Mouse (Mus musculus) midbrain, embryonic 15.5 days (tissue): ENCODE results near the gene Etfbkmt. TPM values are rescaled to one million over a fixed set of nuclear protein-coding genes. Genes with fewer than 3 reads are reported as not detected.
"Not testable (repeated sequence)": the region's sequence is repeated elsewhere in the genome, so short reads cannot be mapped to it uniquely, and the experiment has no call there.

ENCODE experiments used
- ATAC-seq: fragments of 200-750 bp; cut with Nextera tagmentation; replicated peaks from 2 replicates; pipeline ENCODE4 v1.8.0; 2017; ENCODE audit warnings: moderate TSS enrichment
- H3K27ac ChIP-seq: fragments of 300-500 bp; sonication (generic); 2 replicates; pipeline ENCODE4 v1.5.1; 2015; ENCODE audit warnings: mild to moderate bottlenecking, inconsistent platforms
- H3K27me3 ChIP-seq: fragments of 300-500 bp; sonication (generic); replicated peaks from 2 replicates; pipeline ENCODE4 v1.6.1; 2015; ENCODE audit warnings: inconsistent platforms
- H3K36me3 ChIP-seq: fragments of 300-500 bp; sonication (generic); replicated peaks from 2 replicates; pipeline ENCODE4 v1.6.1; 2015; ENCODE audit warnings: inconsistent platforms
- H3K4me1 ChIP-seq: fragments of 300-500 bp; sonication (generic); 2 replicates; pipeline ENCODE4 v1.6.1; 2015; ENCODE audit warnings: inconsistent platforms
- H3K4me2 ChIP-seq: fragments of 300-500 bp; sonication (generic); 2 replicates; pipeline ENCODE4 v1.6.1; 2015; ENCODE audit warnings: inconsistent platforms, mild to moderate bottlenecking, moderate library complexity
- H3K4me3 ChIP-seq: fragments of 300-500 bp; sonication (generic); 2 replicates; pipeline ENCODE4 v1.5.1; 2015; ENCODE audit warnings: mild to moderate bottlenecking, inconsistent platforms
- H3K9ac ChIP-seq: fragments of 300-500 bp; sonication (generic); 2 replicates; pipeline ENCODE4 v1.6.1; 2015; ENCODE audit warnings: mild to moderate bottlenecking, inconsistent platforms
- H3K9me3 ChIP-seq: fragments of 300-500 bp; sonication (generic); 2 replicates; pipeline ENCODE4 v1.6.1; 2016; ENCODE audit warnings: inconsistent platforms
- WGBS: fragments of 180-500 bp; shearing (Covaris S2); methylation state at CpG from one replicate; pipeline ENCODE4 v1.1.7; 2015; ENCODE audit warnings: mixed read lengths; 5-methylcytosine and 5-hydroxymethylcytosine counted together
- polyA plus RNA-seq: library from polyadenylated mRNA; unstranded; fragments of >200 nt; fragmentation: Nextera tagmentation; extraction: Ambion mirVana; gene quantifications from 2 replicates; pipeline ENCODE4 v1.2.1, GENCODE M21; 2015

The Etfbkmt gene
- polyA plus RNA-seq, 1 experiment from 2014 or later: 6.8 TPM

DNA sequence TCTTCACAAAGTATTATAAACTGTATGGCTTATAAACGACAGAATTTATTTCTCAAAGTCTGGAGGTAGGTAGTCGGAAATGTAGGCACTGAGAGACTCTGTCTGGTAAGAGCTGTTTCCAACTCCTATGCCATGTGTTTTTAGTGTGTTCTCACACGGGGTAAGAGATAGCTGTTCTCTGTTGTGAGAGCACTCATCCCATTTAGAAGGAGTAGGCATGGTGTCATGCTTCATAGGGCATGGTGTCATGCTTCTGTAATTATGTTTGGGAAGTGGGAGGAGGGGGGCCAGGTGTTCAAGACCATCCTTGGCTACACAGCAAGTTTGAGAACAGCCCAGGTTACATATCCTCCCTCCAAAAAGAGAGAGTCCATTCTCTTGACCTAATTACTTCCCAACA, 32.0 kb upstream of the Etfbkmt start:
- H3K9ac ChIP-seq: no peak overlapping the region
- H3K9me3 ChIP-seq: no peaks in the 10 kb centered on the region
- 79% methylated on average over 3 of the region's 3 CpGs for WGBS
- H3K4me2 ChIP-seq: no peak overlapping the region
- no peaks in the 10 kb centered on the region for H3K4me1 ChIP-seq
- H3K4me3 ChIP-seq: no peak overlapping the region
- no peak overlapping the region for H3K27ac ChIP-seq
- H3K36me3 ChIP-seq: no peaks in the 10 kb centered on the region
- ATAC-seq: no peak
- no peaks in the 10 kb centered on the region for H3K27me3 ChIP-seq

GRCm38 (mm10) chr6:149108909-149109308, 30.7 kb upstream of the Etfbkmt start:
- Histone ChIP-seq H3K9ac (no peak overlapping the region), H3K4me2 (no peak overlapping the region), H3K4me1 (no peaks in the 10 kb centered on the region), H3K27ac (no peak overlapping the region), H3K27me3 (no peaks in the 10 kb centered on the region), H3K4me3 (no peak overlapping the region), H3K36me3 (no peaks in the 10 kb centered on the region), H3K9me3 (no peaks in the 10 kb centered on the region)
- WGBS: 79% methylated on average over 2 of the region's 2 CpGs
- ATAC-seq: no peak

GRCm38 (mm10) chr6:149116992-149117391, 22.7 kb upstream of the Etfbkmt start:
- Histone ChIP-seq H3K9ac (no peak overlapping the region), H3K4me2 (no peak overlapping the region)

DNA sequence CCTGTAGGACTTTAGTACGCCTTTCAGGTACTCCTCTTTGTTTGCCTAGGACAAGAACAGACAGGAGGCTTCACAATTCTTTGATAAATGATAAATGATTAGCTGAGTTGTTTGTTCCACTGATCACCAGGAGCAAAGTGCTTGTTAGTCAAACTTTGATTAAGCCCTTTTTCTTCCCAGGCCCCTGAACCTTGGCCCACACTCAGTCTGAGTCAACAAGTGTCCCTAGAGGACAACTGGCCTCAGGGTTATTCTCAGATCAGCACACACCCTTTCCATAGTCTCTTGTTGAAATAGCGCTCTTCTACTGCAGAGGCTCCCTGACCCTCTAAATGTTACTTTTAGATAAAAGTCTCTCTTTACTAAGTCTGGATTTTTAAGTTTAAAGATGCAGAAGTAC, 20.7 kb upstream of the Etfbkmt start:
- no peak overlapping the region for H3K27ac ChIP-seq
- H3K9ac ChIP-seq: no peak overlapping the region
- H3K4me3 ChIP-seq: no peak overlapping the region
- H3K27me3 ChIP-seq: no peaks in the 10 kb centered on the region
- H3K4me1 ChIP-seq: no peaks in the 10 kb centered on the region
- no peak for ATAC-seq
- no peaks in the 10 kb centered on the region for H3K9me3 ChIP-seq
- 74% methylated on average over 2 of the region's 2 CpGs for WGBS
- H3K36me3 ChIP-seq: no peaks in the 10 kb centered on the region
- no peak overlapping the region for H3K4me2 ChIP-seq

More at GRCm38 (mm10) chr6:149116992-149117391, 22.7 kb upstream of the Etfbkmt start:
- Histone ChIP-seq H3K27me3 (no peaks in the 10 kb centered on the region), H3K36me3 (no peaks in the 10 kb centered on the region), H3K4me3 (no peak overlapping the region), H3K27ac (no peak overlapping the region), H3K4me1 (no peaks in the 10 kb centered on the region), H3K9me3 (no peaks in the 10 kb centered on the region)
- no peak for ATAC-seq

GRCm38 (mm10) chr6:149119853-149120252, 19.8 kb upstream of the Etfbkmt start:
- H3K9me3 ChIP-seq: no peaks in the 10 kb centered on the region
- no peak overlapping the region for H3K4me3 ChIP-seq
- H3K4me1 ChIP-seq: no peaks in the 10 kb centered on the region
- H3K27ac ChIP-seq: no peak overlapping the region
- no peak overlapping the region for H3K4me2 ChIP-seq
- H3K9ac ChIP-seq: no peak overlapping the region
- H3K27me3 ChIP-seq: no peaks in the 10 kb centered on the region
- peak; percentile 75 for ATAC-seq
- no peaks in the 10 kb centered on the region for H3K36me3 ChIP-seq
- WGBS: 41% methylated on average over 2 of the region's 2 CpGs

DNA sequence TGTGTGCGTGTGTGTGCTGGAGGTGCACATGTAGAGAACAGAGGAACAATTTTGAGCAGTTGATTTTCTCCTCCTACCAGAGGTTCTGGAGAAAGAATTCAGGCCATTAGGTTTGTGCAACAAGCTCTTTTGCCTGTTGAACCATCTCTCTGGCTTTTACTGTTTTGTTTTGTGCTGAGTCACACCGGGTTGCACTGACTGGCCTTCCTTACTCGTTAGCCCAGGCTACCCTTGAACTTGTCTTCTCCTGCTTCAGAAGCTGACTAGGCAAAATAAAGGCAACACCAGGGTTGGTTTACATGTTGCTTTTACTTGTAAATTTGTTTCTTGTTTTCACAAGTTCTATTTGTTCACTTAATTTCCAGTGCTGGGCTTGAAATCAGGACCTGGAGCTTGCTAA, 16.6 kb upstream of the Etfbkmt start:
- Histone ChIP-seq H3K27ac (no peak overlapping the region), H3K4me2 (no peak overlapping the region), H3K4me1 (no peaks in the 10 kb centered on the region), H3K36me3 (no peaks in the 10 kb centered on the region), H3K4me3 (no peak overlapping the region), H3K9ac (no peak overlapping the region), H3K27me3 (no peaks in the 10 kb centered on the region), H3K9me3 (no peaks in the 10 kb centered on the region)
- WGBS: 87% methylated on average over 3 of the region's 3 CpGs
- ATAC-seq: no peak

DNA sequence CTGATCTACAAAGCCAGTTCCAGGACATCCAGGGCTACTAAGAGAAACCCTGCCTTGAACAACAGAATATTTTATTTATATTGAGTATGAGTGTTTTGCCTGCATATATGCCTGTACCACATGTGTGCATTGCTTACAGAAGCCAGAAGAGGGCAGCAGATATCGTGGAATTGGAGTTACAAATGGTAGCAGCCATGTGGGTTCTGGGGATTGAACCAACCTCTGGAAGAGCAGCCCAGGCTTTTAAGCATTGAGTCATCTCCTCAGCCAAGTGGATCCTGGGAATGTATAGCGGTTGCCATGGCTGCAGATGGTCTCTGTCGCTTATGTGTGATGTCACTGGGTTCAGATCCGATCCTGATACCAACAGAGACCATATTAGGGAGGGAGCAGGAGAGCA, 13.0 kb upstream of the Etfbkmt start:
- Histone ChIP-seq H3K27ac (no peak overlapping the region), H3K9ac (no peak overlapping the region), H3K27me3 (no peaks in the 10 kb centered on the region), H3K4me2 (no peak overlapping the region), H3K4me3 (no peak overlapping the region), H3K9me3 (no peaks in the 10 kb centered on the region), H3K36me3 (no peaks in the 10 kb centered on the region), H3K4me1 (no peaks in the 10 kb centered on the region)
- no peak for ATAC-seq
- 65% methylated on average over 4 of the region's 4 CpGs for WGBS

DNA sequence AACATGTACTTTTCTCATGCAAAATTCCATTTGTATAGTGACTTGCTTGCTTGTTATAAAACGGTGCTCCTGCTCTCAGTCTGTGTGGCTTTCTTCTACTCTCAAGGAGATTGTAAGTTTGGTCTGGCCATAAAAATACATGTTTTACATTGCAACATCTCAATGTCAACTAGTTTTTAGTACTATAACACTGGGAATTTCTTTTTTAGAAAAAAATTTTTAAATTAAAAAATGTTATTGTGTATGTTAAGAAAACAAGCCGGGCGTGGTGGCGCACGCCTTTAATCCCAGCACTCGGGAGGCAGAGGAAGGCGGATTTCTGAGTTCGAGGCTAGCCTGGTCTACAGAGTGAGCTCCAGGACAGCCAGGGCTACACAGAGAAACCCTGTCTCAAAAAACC, 9.8 kb upstream of the Etfbkmt start, which contains the start of gene Gm10203:
Gene Gm10203, plus strand, starts transcription at position 301 of the 400 bp plus-strand sequence.
- H3K27ac ChIP-seq, H3K4me2 ChIP-seq, H3K27me3 ChIP-seq, H3K9ac ChIP-seq, H3K9me3 ChIP-seq, ATAC-seq, H3K4me3 ChIP-seq, H3K4me1 ChIP-seq, H3K36me3 ChIP-seq: not testable (repeated sequence)
- 82% methylated on average over 8 of the region's 8 CpGs for WGBS

GRCm38 (mm10) chr6:149131111-149131510, 8.5 kb upstream of the Etfbkmt start:
- 12% methylated on average over 3 of the region's 3 CpGs for WGBS
- Histone ChIP-seq H3K9me3 (no peaks in the 10 kb centered on the region), H3K4me3 (no peak overlapping the region), H3K9ac (no peak overlapping the region), H3K4me2 (no peak overlapping the region), H3K27ac (no peak overlapping the region), H3K36me3 (no peaks in the 10 kb centered on the region), H3K27me3 (no peaks in the 10 kb centered on the region), H3K4me1 (no peaks in the 10 kb centered on the region)
- ATAC-seq: no peak

- no peaks in the 10 kb centered on the region for H3K27me3 ChIP-seq
- ATAC-seq: peak; percentile 56; the same call in 1 of the 2 replicates
- H3K27ac ChIP-seq: no peak overlapping the region
- no peak overlapping the region for H3K9ac ChIP-seq
- 30% methylated on average over 5 of the region's 5 CpGs for WGBS
- H3K4me3 ChIP-seq: no peak overlapping the region
- H3K36me3 ChIP-seq: no peaks in the 10 kb centered on the region
- no peak overlapping the region for H3K4me2 ChIP-seq
- no peaks in the 10 kb centered on the region for H3K9me3 ChIP-seq
- no peaks in the 10 kb centered on the region for H3K4me1 ChIP-seq
Measured at GRCm38 (mm10) chr6:149132311-149133077, 7.2 kb upstream of the Etfbkmt start.

DNA sequence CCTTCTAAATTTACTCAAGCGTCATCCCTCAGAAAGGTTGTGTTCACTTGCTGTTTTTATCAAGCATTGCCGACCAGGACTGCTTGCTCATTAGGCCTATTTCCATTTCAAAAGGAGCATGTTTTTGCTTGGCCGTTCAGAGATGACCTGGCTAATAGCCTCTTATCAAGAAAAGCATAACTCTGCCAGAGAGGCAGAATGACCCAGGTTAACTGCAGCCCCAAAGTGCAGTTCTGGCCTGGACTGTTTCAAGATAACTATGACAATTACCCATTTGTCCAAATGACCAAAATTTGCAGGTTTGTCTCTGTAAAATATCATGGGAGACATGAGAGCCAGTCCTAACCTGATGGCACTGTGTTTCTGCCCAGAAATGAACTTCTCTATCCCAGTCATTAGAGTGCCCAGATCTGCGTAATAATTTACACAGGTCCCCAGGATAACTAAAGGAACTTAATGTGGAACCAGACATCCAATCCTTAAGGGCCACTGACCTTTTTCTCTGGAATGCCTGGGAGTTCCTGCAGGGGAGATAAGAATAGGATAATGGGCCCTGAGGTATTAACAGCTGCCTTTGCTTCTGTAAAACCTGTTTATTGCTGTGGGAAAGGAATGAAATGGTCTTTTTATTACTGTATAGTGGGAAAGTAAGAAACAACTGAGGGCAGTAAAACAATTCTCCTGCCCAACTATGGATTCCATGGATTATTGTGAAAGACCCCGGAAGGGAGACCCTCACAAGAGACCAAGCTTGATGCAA, 5.1 kb upstream of the Etfbkmt start:
- 28% methylated on average over 5 of the region's 5 CpGs for WGBS
- Histone ChIP-seq H3K9me3 (no peaks in the 10 kb centered on the region), H3K4me2 (no peak overlapping the region), H3K9ac (no peak overlapping the region), H3K4me3 (no peak overlapping the region), H3K36me3 (no peaks in the 10 kb centered on the region), H3K27ac (no peak overlapping the region), H3K4me1 (no peaks in the 10 kb centered on the region), H3K27me3 (no peaks in the 10 kb centered on the region)
- ATAC-seq: no peak

DNA sequence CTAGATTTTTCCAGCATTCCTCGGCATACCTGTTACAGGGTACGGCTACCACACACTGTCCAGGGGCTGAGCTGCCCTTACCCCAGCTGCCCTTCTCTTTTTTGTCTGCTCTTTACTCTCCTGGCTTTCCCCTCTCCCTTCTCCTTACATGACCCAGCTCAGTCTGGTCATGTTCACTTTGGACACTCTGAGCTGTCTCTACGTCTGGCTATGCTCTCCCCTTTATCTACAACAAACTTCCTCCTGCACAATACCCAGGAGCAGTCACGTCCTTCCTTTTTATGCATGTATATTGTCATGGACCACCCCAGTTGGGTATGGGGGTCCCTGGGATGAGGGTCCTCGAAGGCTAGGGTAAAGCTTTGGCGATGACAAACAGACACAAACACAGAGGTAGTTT, 4.0 kb upstream of the Etfbkmt start:
- ATAC-seq: no peak
- H3K9ac ChIP-seq: no peak overlapping the region
- no peak overlapping the region for H3K27ac ChIP-seq
- H3K4me2 ChIP-seq: no peak overlapping the region
- no peaks in the 10 kb centered on the region for H3K36me3 ChIP-seq
- H3K27me3 ChIP-seq: no peaks in the 10 kb centered on the region
- no peaks in the 10 kb centered on the region for H3K4me1 ChIP-seq
- H3K4me3 ChIP-seq: no peak overlapping the region
- 85% methylated on average over 6 of the region's 6 CpGs for WGBS
- H3K9me3 ChIP-seq: no peaks in the 10 kb centered on the region

GRCm38 (mm10) chr6:149137936-149138335, 1.7 kb upstream of the Etfbkmt start:
- no peak for ATAC-seq
- no peak overlapping the region for H3K4me2 ChIP-seq
- no peaks in the 10 kb centered on the region for H3K27me3 ChIP-seq
- H3K4me1 ChIP-seq: 0 out of 2 replicates have a peak, but pooled peaks cover 5% of the 10 kb centered on the region
- H3K9me3 ChIP-seq: no peaks in the 10 kb centered on the region
- no peaks in the 10 kb centered on the region for H3K36me3 ChIP-seq
- H3K9ac ChIP-seq: no peak overlapping the region
- no peak overlapping the region for H3K4me3 ChIP-seq
- no peak overlapping the region for H3K27ac ChIP-seq
- WGBS: 83% methylated on average over 2 of the region's 2 CpGs
